Mouse (Mus musculus) heart, embryonic 15.5 days (tissue): ENCODE results near the gene Gucd1. TPM values are rescaled to one million over a fixed set of nuclear protein-coding genes. Genes with fewer than 3 reads are reported as not detected.
"Not testable (repeated sequence)": the region's sequence is repeated elsewhere in the genome, so short reads cannot be mapped to it uniquely, and the experiment has no call there.

ENCODE experiments used
- ATAC-seq: fragments of 200-750 bp; cut with Nextera tagmentation; replicated peaks from 2 replicates; pipeline ENCODE4 v1.8.0; 2017; ENCODE audit warnings: low read depth, moderate TSS enrichment; ENCODE audit not compliant: insufficient number of reproducible peaks, insufficient read depth, low FRiP score
- H3K27ac ChIP-seq: fragments of 300-500 bp; sonication (generic); 2 replicates; pipeline ENCODE4 v1.5.1; 2015; ENCODE audit warnings: mild to moderate bottlenecking, inconsistent platforms
- H3K27me3 ChIP-seq: fragments of 300-500 bp; sonication (generic); 2 replicates; pipeline ENCODE4 v1.6.1; 2015; ENCODE audit warnings: inconsistent platforms
- H3K36me3 ChIP-seq: fragments of 300-500 bp; sonication (generic); 2 replicates; pipeline ENCODE4 v1.6.1; 2015; ENCODE audit warnings: mild to moderate bottlenecking, inconsistent platforms
- H3K4me1 ChIP-seq: fragments of 300-500 bp; sonication (generic); replicated peaks from 2 replicates; pipeline ENCODE4 v1.6.1; 2015; ENCODE audit warnings: inconsistent platforms
- H3K4me2 ChIP-seq: fragments of 300-500 bp; sonication (generic); 2 replicates; pipeline ENCODE4 v1.6.1; 2015; ENCODE audit warnings: inconsistent platforms, mild to moderate bottlenecking, moderate library complexity
- H3K4me3 ChIP-seq: fragments of 300-500 bp; sonication (generic); 2 replicates; pipeline ENCODE4 v1.5.1; 2015; ENCODE audit warnings: mild to moderate bottlenecking, inconsistent platforms
- H3K9ac ChIP-seq: fragments of 300-500 bp; sonication (generic); 2 replicates; pipeline ENCODE4 v1.6.1; 2015; ENCODE audit warnings: mild to moderate bottlenecking, inconsistent platforms
- H3K9me3 ChIP-seq: fragments of 300-500 bp; sonication (generic); replicated peaks from 2 replicates; pipeline ENCODE4 v1.6.1; 2016; ENCODE audit warnings: inconsistent platforms
- WGBS: fragments of 180-500 bp; shearing (Covaris S2); methylation state at CpG from one replicate; pipeline ENCODE4 v1.1.7; 2015; ENCODE audit warnings: mixed read lengths; 5-methylcytosine and 5-hydroxymethylcytosine counted together
- polyA plus RNA-seq: library from polyadenylated mRNA; unstranded; fragments of >200 nt; fragmentation: Nextera tagmentation; extraction: Ambion mirVana; gene quantifications from 2 replicates; pipeline ENCODE4 v1.2.1, GENCODE M21; 2015

The Gucd1 gene
- polyA plus RNA-seq, 1 experiment from 2014 or later, result 22.8 TPM

- 0 out of 2 replicates have a peak, but pooled peaks cover 7% of the 10 kb centered on the region for H3K36me3 ChIP-seq
- H3K27me3 ChIP-seq, result no peaks in the 10 kb centered on the region
- no peak overlapping the region for H3K27ac ChIP-seq
- no peak overlapping the region for H3K4me2 ChIP-seq
- H3K9me3 ChIP-seq, result no peaks in the 10 kb centered on the region
- WGBS, result 31% methylated on average over 7 of the region's 7 CpGs
- 0 out of 2 replicates have a peak, but pooled peaks have one; percentile 9 for ATAC-seq
- H3K4me1 ChIP-seq, result peaks cover 10% of the 10 kb centered on the region
- no peak overlapping the region for H3K9ac ChIP-seq
- no peak overlapping the region for H3K4me3 ChIP-seq
Measured at GRCm38 (mm10) chr10:75500345-75500744, 17.4 kb downstream of the Gucd1 start.

- H3K4me3 ChIP-seq, result no peak overlapping the region
- no peaks in the 10 kb centered on the region for H3K9me3 ChIP-seq
- no peak for ATAC-seq
- no peak overlapping the region for H3K4me2 ChIP-seq
- no peak overlapping the region for H3K27ac ChIP-seq
- 0 out of 2 replicates have a peak, but pooled peaks cover 7% of the 10 kb centered on the region for H3K36me3 ChIP-seq
- H3K4me1 ChIP-seq, result peaks cover 12% of the 10 kb centered on the region
- H3K27me3 ChIP-seq, result no peaks in the 10 kb centered on the region
- no peak overlapping the region for H3K9ac ChIP-seq
- WGBS, result 56% methylated on average over 3 of the region's 3 CpGs
Measured at GRCm38 (mm10) chr10:75499791-75500190, 18.0 kb downstream of the Gucd1 start.

GRCm38 (mm10) chr10:75499214-75499613 lies 18.6 kb downstream of the Gucd1 start:
- WGBS, result 72% methylated on average over 7 of the region's 7 CpGs
- not testable (repeated sequence) for H3K4me3 ChIP-seq, H3K9ac ChIP-seq, H3K4me2 ChIP-seq, H3K27me3 ChIP-seq, ATAC-seq, H3K27ac ChIP-seq, H3K9me3 ChIP-seq, H3K36me3 ChIP-seq
- H3K4me1 ChIP-seq, result peaks cover 12% of the 10 kb centered on the region

GRCm38 (mm10) chr10:75495921-75496320 lies 21.9 kb downstream of the Gucd1 start:
- Histone ChIP-seq H3K4me3 (no peak overlapping the region), H3K4me1 (peaks cover 12% of the 10 kb centered on the region), H3K36me3 (no peaks in the 10 kb centered on the region), H3K9ac (no peak overlapping the region), H3K9me3 (no peaks in the 10 kb centered on the region), H3K4me2 (no peak overlapping the region), H3K27me3 (no peaks in the 10 kb centered on the region), H3K27ac (no peak overlapping the region)
- no peak for ATAC-seq

GRCm38 (mm10) chr10:75495304-75495703 lies 22.5 kb downstream of the Gucd1 start:
- Histone ChIP-seq H3K4me1 (peaks cover 10% of the 10 kb centered on the region), H3K9me3 (no peaks in the 10 kb centered on the region), H3K9ac (no peak overlapping the region), H3K27ac (0 out of 2 replicates have a peak overlapping the region, but pooled peaks have one; percentile 9), H3K27me3 (no peaks in the 10 kb centered on the region), H3K4me3 (no peak overlapping the region), H3K36me3 (no peaks in the 10 kb centered on the region), H3K4me2 (no peak overlapping the region)
- 0 out of 2 replicates have a peak, but pooled peaks have one; percentile 35 for ATAC-seq
- WGBS, result 40% methylated on average over 6 of the region's 6 CpGs

- Histone ChIP-seq H3K4me1 (peaks cover 9% of the 10 kb centered on the region), H3K27me3 (no peaks in the 10 kb centered on the region), H3K9ac (no peak overlapping the region), H3K9me3 (no peaks in the 10 kb centered on the region), H3K4me3 (no peak overlapping the region), H3K27ac (no peak overlapping the region), H3K4me2 (no peak overlapping the region), H3K36me3 (no peaks in the 10 kb centered on the region)
- 59% methylated on average over 2 of the region's 2 CpGs for WGBS
- ATAC-seq, result no peak
Measured at GRCm38 (mm10) chr10:75491936-75492262, 25.9 kb downstream of the Gucd1 start.

- H3K4me1 ChIP-seq, result peaks cover 9% of the 10 kb centered on the region
- no peaks in the 10 kb centered on the region for H3K9me3 ChIP-seq
- 83% methylated on average over 3 of the region's 3 CpGs for WGBS
- H3K36me3 ChIP-seq, result no peaks in the 10 kb centered on the region
- H3K4me2 ChIP-seq, result no peak overlapping the region
- H3K9ac ChIP-seq, result no peak overlapping the region
- no peak overlapping the region for H3K27ac ChIP-seq
- no peak for ATAC-seq
- no peak overlapping the region for H3K4me3 ChIP-seq
- no peaks in the 10 kb centered on the region for H3K27me3 ChIP-seq
Measured at GRCm38 (mm10) chr10:75491234-75491935, 26.4 kb downstream of the Gucd1 start.

GRCm38 (mm10) chr10:75490731-75491130 lies 27.0 kb downstream of the Gucd1 start:
- Histone ChIP-seq H3K27me3 (no peaks in the 10 kb centered on the region), H3K9me3 (no peaks in the 10 kb centered on the region), H3K4me2 (no peak overlapping the region), H3K4me1 (peaks cover 9% of the 10 kb centered on the region), H3K9ac (no peak overlapping the region), H3K27ac (no peak overlapping the region), H3K36me3 (no peaks in the 10 kb centered on the region), H3K4me3 (no peak overlapping the region)
- ATAC-seq, result no peak
- WGBS, result 71% methylated on average over 2 of the region's 2 CpGs

- no peak overlapping the region for H3K27ac ChIP-seq
- no peaks in the 10 kb centered on the region for H3K27me3 ChIP-seq
- no peaks in the 10 kb centered on the region for H3K36me3 ChIP-seq
- ATAC-seq, result no peak
- peaks cover 3% of the 10 kb centered on the region for H3K4me1 ChIP-seq
- H3K9me3 ChIP-seq, result no peaks in the 10 kb centered on the region
- H3K4me3 ChIP-seq, result no peak overlapping the region
- H3K9ac ChIP-seq, result no peak overlapping the region
- no peak overlapping the region for H3K4me2 ChIP-seq
- 33% methylated on average over 2 of the region's 2 CpGs for WGBS
Measured at GRCm38 (mm10) chr10:75489522-75489921, 28.2 kb downstream of the Gucd1 start.

GRCm38 (mm10) chr10:75487131-75487530 lies 30.6 kb downstream of the Gucd1 start:
- no peaks in the 10 kb centered on the region for H3K9me3 ChIP-seq
- H3K4me1 ChIP-seq, result peaks cover 3% of the 10 kb centered on the region
- H3K27ac ChIP-seq, result no peak overlapping the region
- no peaks in the 10 kb centered on the region for H3K36me3 ChIP-seq
- H3K4me3 ChIP-seq, result no peak overlapping the region
- no peak for ATAC-seq
- no peak overlapping the region for H3K4me2 ChIP-seq
- WGBS, result 70% methylated on average over 3 of the region's 3 CpGs
- no peak overlapping the region for H3K9ac ChIP-seq
- no peaks in the 10 kb centered on the region for H3K27me3 ChIP-seq

GRCm38 (mm10) chr10:75486086-75486979 lies 31.4 kb downstream of the Gucd1 start:
- Histone ChIP-seq H3K27ac (no peak overlapping the region), H3K9ac (no peak overlapping the region), H3K9me3 (no peaks in the 10 kb centered on the region), H3K4me3 (no peak overlapping the region), H3K4me1 (peaks cover 3% of the 10 kb centered on the region), H3K27me3 (no peaks in the 10 kb centered on the region), H3K4me2 (no peak overlapping the region), H3K36me3 (no peaks in the 10 kb centered on the region)
- 48% methylated on average over 9 of the region's 9 CpGs for WGBS
- ATAC-seq, result no peak
